Mouse (Mus musculus) stomach, embryonic 15.5 days (tissue): Measurements from ENCODE around the gene Dot1l. TPM values are rescaled to one million over a fixed set of nuclear protein-coding genes. Genes with fewer than 3 reads are reported as not detected.

Experiments
- ATAC-seq: fragments of 200-750 bp; cut with Nextera tagmentation; 2 replicates; pipeline ENCODE4 v1.8.0; 2017; ENCODE audit warnings: low read depth, moderate number of reproducible peaks, moderate TSS enrichment; ENCODE audit not compliant: insufficient read depth, low FRiP score
- H3K27ac ChIP-seq: fragments of 300-500 bp; sonication (generic); 2 replicates; pipeline ENCODE4 v1.5.1; 2015; ENCODE audit warnings: mild to moderate bottlenecking, inconsistent platforms
- H3K27me3 ChIP-seq: fragments of 300-500 bp; sonication (generic); replicated peaks from 2 replicates; pipeline ENCODE4 v1.6.1; 2015; ENCODE audit warnings: inconsistent platforms
- H3K36me3 ChIP-seq: fragments of 300-500 bp; sonication (generic); 2 replicates; pipeline ENCODE4 v1.6.1; 2015; ENCODE audit warnings: inconsistent platforms
- H3K4me1 ChIP-seq: fragments of 300-500 bp; sonication (generic); 2 replicates; pipeline ENCODE4 v1.6.1; 2015; ENCODE audit warnings: inconsistent platforms
- H3K4me2 ChIP-seq: fragments of 300-500 bp; sonication (generic); 2 replicates; pipeline ENCODE4 v1.6.1; 2015; ENCODE audit warnings: mild to moderate bottlenecking, inconsistent platforms
- H3K4me3 ChIP-seq: fragments of 300-500 bp; sonication (generic); replicated peaks from 2 replicates; pipeline ENCODE4 v1.5.1; 2015; ENCODE audit warnings: inconsistent platforms
- H3K9ac ChIP-seq: fragments of 300-500 bp; sonication (generic); 2 replicates; pipeline ENCODE4 v1.6.1; 2015; ENCODE audit warnings: inconsistent platforms
- H3K9me3 ChIP-seq: fragments of 300-500 bp; sonication (generic); 2 replicates; pipeline ENCODE4 v1.6.1; 2016; ENCODE audit warnings: inconsistent platforms
- WGBS: fragments of 180-500 bp; shearing (Covaris S2); methylation state at CpG from one replicate; pipeline ENCODE4 v1.1.7; 2015; 5-methylcytosine and 5-hydroxymethylcytosine counted together
- polyA plus RNA-seq: library from polyadenylated mRNA; unstranded; fragments of >200 nt; fragmentation: Nextera tagmentation; extraction: Ambion mirVana; gene quantifications from 2 replicates; pipeline ENCODE4 v1.2.1, GENCODE M21; 2015

Gene Dot1l
- polyA plus RNA-seq, 1 experiment from 2014 or later, result 17.4 TPM

GRCm38 (mm10) chr10:80760596-80761524, 5.9 kb downstream of the Dot1l start:
- H3K36me3 ChIP-seq, result no peaks in the 10 kb centered on the region
- no peak overlapping the region for H3K27ac ChIP-seq
- H3K27me3 ChIP-seq, result no peaks in the 10 kb centered on the region
- no peak overlapping the region for H3K9ac ChIP-seq
- no peak overlapping the region for H3K4me3 ChIP-seq
- ATAC-seq, result no peak
- 77% methylated on average over 4 of the region's 4 CpGs for WGBS
- H3K4me1 ChIP-seq, result peaks cover 34% of the 10 kb centered on the region
- no peak overlapping the region for H3K4me2 ChIP-seq
- no peaks in the 10 kb centered on the region for H3K9me3 ChIP-seq

- no peak overlapping the region for H3K4me2 ChIP-seq
- H3K27me3 ChIP-seq, result no peaks in the 10 kb centered on the region
- H3K36me3 ChIP-seq, result peaks cover 5% of the 10 kb centered on the region; the same call in 1 of the 2 replicates
- H3K9me3 ChIP-seq, result no peaks in the 10 kb centered on the region
- ATAC-seq, result no peak
- WGBS, result 61% methylated on average over 3 of the region's 3 CpGs
- no peak overlapping the region for H3K9ac ChIP-seq
- no peak overlapping the region for H3K4me3 ChIP-seq
- H3K27ac ChIP-seq, result no peak overlapping the region
- H3K4me1 ChIP-seq, result peaks cover 25% of the 10 kb centered on the region
Measured at GRCm38 (mm10) chr10:80761821-80762220, 6.8 kb downstream of the Dot1l start.

- Histone ChIP-seq H3K9ac (no peak overlapping the region), H3K36me3 (peaks cover 19% of the 10 kb centered on the region), H3K27ac (no peak overlapping the region), H3K4me3 (no peak overlapping the region), H3K4me1 (peaks cover 8% of the 10 kb centered on the region; the same call in 1 of the 2 replicates), H3K9me3 (no peaks in the 10 kb centered on the region), H3K4me2 (no peak overlapping the region), H3K27me3 (no peaks in the 10 kb centered on the region)
- ATAC-seq, result no peak
- whole genome bisulfite sequencing, result 88% methylated on average over 2 of the region's 2 CpGs
Measured at GRCm38 (mm10) chr10:80763502-80763901, 8.5 kb downstream of the Dot1l start.

GRCm38 (mm10) chr10:80765746-80766145, 10.7 kb downstream of the Dot1l start:
- H3K9me3 ChIP-seq, result no peaks in the 10 kb centered on the region
- peaks cover 5% of the 10 kb centered on the region; the same call in 1 of the 2 replicates for H3K4me1 ChIP-seq
- WGBS, result 64% methylated on average over 2 of the region's 2 CpGs
- no peak overlapping the region for H3K4me3 ChIP-seq
- no peak overlapping the region for H3K4me2 ChIP-seq
- no peak overlapping the region for H3K9ac ChIP-seq
- peaks cover 30% of the 10 kb centered on the region for H3K36me3 ChIP-seq
- peak overlapping the region; percentile 44; the same call in 1 of the 2 replicates for H3K27ac ChIP-seq
- no peak for ATAC-seq
- no peaks in the 10 kb centered on the region for H3K27me3 ChIP-seq

GRCm38 (mm10) chr10:80766161-80766815, 11.3 kb downstream of the Dot1l start:
- Histone ChIP-seq H3K4me2 (no peak overlapping the region), H3K27ac (peak overlapping the region; percentile 44; the same call in 1 of the 2 replicates), H3K27me3 (no peaks in the 10 kb centered on the region), H3K4me1 (peaks cover 5% of the 10 kb centered on the region; the same call in 1 of the 2 replicates), H3K9me3 (no peaks in the 10 kb centered on the region), H3K36me3 (peaks cover 34% of the 10 kb centered on the region), H3K9ac (no peak overlapping the region), H3K4me3 (no peak overlapping the region)
- peak; percentile 53 for ATAC-seq
- WGBS, result 51% methylated on average over 10 of the region's 10 CpGs

GRCm38 (mm10) chr10:80768365-80768764, 13.4 kb downstream of the Dot1l start:
- no peak for ATAC-seq
- Histone ChIP-seq H3K27ac (no peak overlapping the region), H3K36me3 (peaks cover 53% of the 10 kb centered on the region), H3K4me3 (no peak overlapping the region), H3K4me1 (no peaks in the 10 kb centered on the region; the same call in 1 of the 2 replicates), H3K4me2 (no peak overlapping the region), H3K27me3 (no peaks in the 10 kb centered on the region), H3K9me3 (no peaks in the 10 kb centered on the region), H3K9ac (no peak overlapping the region)
- WGBS, result 86% methylated on average over 6 of the region's 6 CpGs

GRCm38 (mm10) chr10:80773816-80774215, 18.8 kb downstream of the Dot1l start:
- Histone ChIP-seq H3K36me3 (peaks cover 66% of the 10 kb centered on the region), H3K4me1 (peaks cover 6% of the 10 kb centered on the region; the same call in 1 of the 2 replicates), H3K9ac (no peak overlapping the region), H3K27ac (peak overlapping the region; percentile 54), H3K4me2 (no peak overlapping the region), H3K4me3 (no peak overlapping the region), H3K27me3 (no peaks in the 10 kb centered on the region), H3K9me3 (no peaks in the 10 kb centered on the region)
- ATAC-seq, result no peak
- 78% methylated on average over 5 of the region's 5 CpGs for WGBS

GRCm38 (mm10) chr10:80774549-80774948, 19.5 kb downstream of the Dot1l start:
- H3K27me3 ChIP-seq, result no peaks in the 10 kb centered on the region
- ATAC-seq, result peak; percentile 75
- no peak overlapping the region for H3K4me3 ChIP-seq
- H3K4me2 ChIP-seq, result no peak overlapping the region
- 45% methylated on average over 2 of the region's 2 CpGs for WGBS
- H3K9ac ChIP-seq, result no peak overlapping the region
- H3K9me3 ChIP-seq, result no peaks in the 10 kb centered on the region
- H3K4me1 ChIP-seq, result peaks cover 6% of the 10 kb centered on the region; the same call in 1 of the 2 replicates
- H3K36me3 ChIP-seq, result peaks cover 63% of the 10 kb centered on the region
- peak overlapping the region; percentile 54 for H3K27ac ChIP-seq

GRCm38 (mm10) chr10:80774981-80775380, 20.0 kb downstream of the Dot1l start:
- H3K36me3 ChIP-seq, result peaks cover 59% of the 10 kb centered on the region

GRCm38 (mm10) chr10:80775731-80776130, 20.7 kb downstream of the Dot1l start:
- Histone ChIP-seq H3K36me3 (peaks cover 59% of the 10 kb centered on the region), H3K9me3 (no peaks in the 10 kb centered on the region), H3K4me1 (peaks cover 6% of the 10 kb centered on the region; the same call in 1 of the 2 replicates), H3K27me3 (no peaks in the 10 kb centered on the region), H3K9ac (no peak overlapping the region), H3K4me2 (no peak overlapping the region), H3K4me3 (no peak overlapping the region), H3K27ac (peak overlapping the region; percentile 9; the same call in 1 of the 2 replicates)
- ATAC-seq, result no peak
- WGBS, result 88% methylated on average over 4 of the region's 4 CpGs

More at GRCm38 (mm10) chr10:80774981-80775380, 20.0 kb downstream of the Dot1l start:
- H3K27me3 ChIP-seq, result no peaks in the 10 kb centered on the region
- H3K4me3 ChIP-seq, result no peak overlapping the region
- 92% methylated on average over 4 of the region's 4 CpGs for WGBS
- peak overlapping the region; percentile 54 for H3K27ac ChIP-seq
- H3K4me1 ChIP-seq, result peaks cover 6% of the 10 kb centered on the region; the same call in 1 of the 2 replicates
- H3K9ac ChIP-seq, result no peak overlapping the region
- ATAC-seq, result no peak
- no peak overlapping the region for H3K4me2 ChIP-seq
- no peaks in the 10 kb centered on the region for H3K9me3 ChIP-seq

GRCm38 (mm10) chr10:80776358-80776869, 21.4 kb downstream of the Dot1l start:
- Histone ChIP-seq H3K4me1 (peaks cover 6% of the 10 kb centered on the region; the same call in 1 of the 2 replicates), H3K9ac (no peak overlapping the region), H3K27me3 (no peaks in the 10 kb centered on the region), H3K9me3 (no peaks in the 10 kb centered on the region), H3K36me3 (peaks cover 61% of the 10 kb centered on the region), H3K27ac (peak overlapping the region; percentile 21; the same call in 1 of the 2 replicates), H3K4me3 (no peak overlapping the region), H3K4me2 (no peak overlapping the region)
- 85% methylated on average over 6 of the region's 6 CpGs for WGBS
- ATAC-seq, result no peak
